In genomic region chr10:78280486-78280885, GRCm38 (mm10) we compare ENCODE assay signal across 19 mouse cellular contexts. TPM values are rescaled to one million over a fixed set of nuclear protein-coding genes. Genes with fewer than 3 reads are reported as not detected.
A peak's percentile ranks its signal among the peaks of the same experiment; 100 is the strongest.
DNase-seq lines count a peak whose midpoint lies in the region; ATAC-seq lines count a peak whose summit lies in the region.
"Had no signal": no experiment of that assay in that cellular context is flagged by ENCODE, and none has a peak within 500 bp of the region (broad histone marks: within the 10 kb centered on the region; RNA-seq: fewer than 3 reads in every experiment).

No protein-coding gene starts in this region.

- H3K4me2 ChIP-seq in kidney, embryonic 15.5 days: no peak overlapping the region
- H3K4me2 ChIP-seq in neural tube, embryonic 15.5 days: no peak overlapping the region
- H3K4me2 ChIP-seq: heart, embryonic 15.5 days; hindbrain, embryonic 13.5 days had no signal

- no peaks in the 10 kb centered on the region for H3K9me3 ChIP-seq in kidney, embryonic 15.5 days (replicated peaks)
- H3K9me3 ChIP-seq in neural tube, embryonic 15.5 days (replicated peaks): no peaks in the 10 kb centered on the region
- H3K9me3 ChIP-seq: embryonic facial prominence, embryonic 10.5 days; forebrain, embryonic 10.5 days; heart, embryonic 10.5 days; heart, embryonic 15.5 days; hindbrain, embryonic 13.5 days had no signal

- no peak overlapping the region for H3K9ac ChIP-seq in kidney, embryonic 15.5 days
- H3K9ac ChIP-seq in neural tube, embryonic 15.5 days (replicated peaks): no peak overlapping the region
- H3K9ac ChIP-seq: heart, embryonic 15.5 days; hindbrain, embryonic 13.5 days had no signal

- peak; percentile 79 for DNase-seq in kidney, adult 11 months
- no peak for DNase-seq in kidney, postnatal 10 days
- DNase-seq in kidney, postnatal 25 days: peak; percentile 63 to 87
- DNase-seq in cerebellum, adult 11 months: no peak
- DNase-seq in adrenal gland, adult (ENCODE audit: inconsistent age in 2 of 2, low spot score in 1 of 2): no peak
- DNase-seq: adrenal gland, postnatal 14 days; B cell, adult 2 months; cerebellum, adult 18-20 months; cerebellum, postnatal 10 days; heart, postnatal 14 days had no signal

- H3K27ac ChIP-seq in kidney, embryonic 15.5 days: peak overlapping the region; percentile 57
- no peak overlapping the region for H3K27ac ChIP-seq in neural tube, embryonic 15.5 days (replicated peaks)
- H3K27ac ChIP-seq: embryonic facial prominence, embryonic 10.5 days; forebrain, embryonic 10.5 days; heart, embryonic 10.5 days; heart, embryonic 15.5 days; hindbrain, embryonic 13.5 days; hindbrain, postnatal 0 days had no signal

- peak; percentile 42 for ATAC-seq in kidney, embryonic 15.5 days (replicated peaks; ENCODE audit: low FRiP score)
- no peak for ATAC-seq in neural tube, embryonic 15.5 days (ENCODE audit: low FRiP score)
- ATAC-seq: forebrain, embryonic 14.5 days; hindbrain, postnatal 0 days had no signal

- no peaks in the 10 kb centered on the region for H3K27me3 ChIP-seq in kidney, embryonic 15.5 days
- H3K27me3 ChIP-seq in neural tube, embryonic 15.5 days (replicated peaks): no peaks in the 10 kb centered on the region
- H3K27me3 ChIP-seq: heart, embryonic 15.5 days; hindbrain, embryonic 13.5 days had no signal

- H3K4me3 ChIP-seq in kidney, embryonic 15.5 days (replicated peaks): no peak overlapping the region
- H3K4me3 ChIP-seq in neural tube, embryonic 15.5 days (replicated peaks): no peak overlapping the region
- H3K4me3 ChIP-seq: embryonic facial prominence, embryonic 10.5 days; forebrain, embryonic 10.5 days; heart, embryonic 10.5 days; heart, embryonic 15.5 days; hindbrain, embryonic 13.5 days had no signal

- H3K4me1 ChIP-seq in kidney, embryonic 15.5 days: peaks cover 16% of the 10 kb centered on the region
- H3K4me1 ChIP-seq in neural tube, embryonic 15.5 days: no peaks in the 10 kb centered on the region
- H3K4me1 ChIP-seq: forebrain, embryonic 10.5 days; heart, embryonic 15.5 days; hindbrain, embryonic 13.5 days had no signal

- peaks cover 92% of the 10 kb centered on the region for H3K36me3 ChIP-seq in kidney, embryonic 15.5 days
- H3K36me3 ChIP-seq in neural tube, embryonic 15.5 days: peaks cover 72% of the 10 kb centered on the region

- WGBS in kidney, embryonic 15.5 days: 67% methylated on average over 9 of the region's 9 CpGs
- 87% methylated on average over 9 of the region's 9 CpGs for WGBS in neural tube, embryonic 15.5 days

RNA-seq across cellular contexts. Expression of gene Trappc10, which starts 36.0 kb away (rescaled TPM):
- 12.5 and 12.7 TPM in 2 replicates for polyA plus RNA-seq in kidney, embryonic 15.5 days (2015; fragmentation: Nextera tagmentation; extraction: Ambion mirVana)
- polyA plus RNA-seq in neural tube, embryonic 15.5 days (2015; fragmentation: Nextera tagmentation; extraction: Ambion mirVana): 23.1 and 28.4 TPM in 2 replicates

Comparison
In these comparisons a context has a peak if more than half of its experiments do, and no peak if none do; other contexts are left out.
1. DNase-seq: peak in kidney, adult 11 months (single experiment) and kidney, postnatal 25 days (2 of 2); none in kidney, postnatal 10 days (single experiment), cerebellum, adult 11 months (single experiment) and adrenal gland, adult (0 of 2).